Mouse (Mus musculus) C2C12 (cell line): ENCODE measurements around the gene Jazf1. TPM values are rescaled to one million over a fixed set of nuclear protein-coding genes. Genes with fewer than 3 reads are reported as not detected.

Source experiments
- H3K27me3 ChIP-seq: one replicate; pipeline ENCODE4 v1.6.1; 2011; ENCODE audit not compliant: control insufficient read depth, insufficient read depth, insufficient read length
- H3K36me3 ChIP-seq: one replicate; pipeline ENCODE4 v1.6.1; 2011; ENCODE audit not compliant: control insufficient read depth, insufficient read depth
- H3K4me3 ChIP-seq: one replicate; pipeline ENCODE4 v1.5.1; 2011; ENCODE audit warnings: mild to moderate bottlenecking, control low read depth; ENCODE audit not compliant: poor library complexity, insufficient read depth, severe bottlenecking
- H3K79me2 ChIP-seq: one replicate; pipeline ENCODE4 v1.6.1; 2011; ENCODE audit not compliant: control insufficient read depth, insufficient read depth
- H3K79me3 ChIP-seq: one replicate; pipeline ENCODE4 v1.6.1; 2011; ENCODE audit warnings: low read depth, control low read depth
- H3ac ChIP-seq: one replicate; pipeline ENCODE3; 2011; ENCODE audit warnings: low read depth; ENCODE audit not compliant: control insufficient read depth, insufficient read length
- CEBPB ChIP-seq: IDR thresholded peaks from one replicate; pipeline ENCODE4 v1.6.1; 2011; ENCODE audit warnings: low read depth, mild to moderate bottlenecking, control low read depth, moderate library complexity
- CTCF ChIP-seq: IDR thresholded peaks from one replicate; pipeline ENCODE4 v1.5.1; 2011; ENCODE audit not compliant: control insufficient read depth, insufficient read depth, insufficient read length
- FOSL1 ChIP-seq: IDR thresholded peaks from one replicate; pipeline ENCODE4 v1.8.0; 2011; ENCODE audit warnings: mild to moderate bottlenecking, low read length; ENCODE audit not compliant: poor library complexity, insufficient read depth, severe bottlenecking
- MAX ChIP-seq: IDR thresholded peaks from one replicate; pipeline ENCODE4 v1.6.1; 2011; ENCODE audit warnings: mild to moderate bottlenecking, control low read depth
- MYOD1 ChIP-seq: IDR thresholded peaks from one replicate; pipeline ENCODE4 v1.6.1; 2011; ENCODE audit warnings: low read depth; ENCODE audit not compliant: control insufficient read depth, insufficient read length
- MYOG ChIP-seq: IDR thresholded peaks from one replicate; pipeline ENCODE4 v1.6.1; 2011; ENCODE audit not compliant: control insufficient read depth, insufficient read length; ENCODE audit errors: extremely low read depth
- USF1 ChIP-seq: IDR thresholded peaks from one replicate; pipeline ENCODE4 v1.6.1; 2011; ENCODE audit warnings: low read depth, mild to moderate bottlenecking, control low read depth, moderate library complexity
- polyA plus RNA-seq: library from polyadenylated mRNA; unstranded; fragments of >200 nt; fragmentation: generic; extraction: Trizol; gene quantifications from one replicate; pipeline ENCODE4 v1.2.1, GENCODE M21; 2012; ENCODE audit warnings: missing spikeins

The Jazf1 gene
- polyA plus RNA-seq, 1 experiment = not detected

DNA sequence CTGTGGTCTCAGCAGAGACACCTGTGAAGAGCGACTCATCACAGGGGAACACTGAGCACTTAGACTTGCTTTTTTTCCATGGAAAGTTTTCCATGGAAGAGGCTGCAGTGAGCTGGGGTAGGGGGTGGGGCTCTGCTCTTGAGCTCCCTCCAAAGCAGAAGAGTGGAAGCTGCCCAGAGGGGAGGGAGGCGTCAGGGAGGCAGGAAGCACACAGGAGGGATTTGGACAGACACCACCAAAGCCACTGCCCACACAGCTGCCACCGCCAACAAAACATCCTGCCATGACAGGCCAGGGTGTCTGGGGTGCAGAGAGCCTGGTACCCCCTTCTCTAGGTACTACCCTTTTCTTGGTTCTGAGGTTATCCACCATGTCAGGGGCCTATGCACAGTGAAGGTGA is 293.1 kb downstream of the Jazf1 start:
- no peak for TF ChIP-seq USF1
- TF ChIP-seq CEBPB = no peak
- no peak for TF ChIP-seq MYOD1
- TF ChIP-seq MAX = no peak
- TF ChIP-seq FOSL1 = no peak
- no peaks in the 10 kb centered on the region for H3K27me3 ChIP-seq
- H3K79me2 ChIP-seq = no peaks in the 10 kb centered on the region
- no peak overlapping the region for H3K4me3 ChIP-seq
- H3K79me3 ChIP-seq = no peaks in the 10 kb centered on the region
- H3K36me3 ChIP-seq = peaks cover 3% of the 10 kb centered on the region
- no peak overlapping the region for H3ac ChIP-seq

DNA sequence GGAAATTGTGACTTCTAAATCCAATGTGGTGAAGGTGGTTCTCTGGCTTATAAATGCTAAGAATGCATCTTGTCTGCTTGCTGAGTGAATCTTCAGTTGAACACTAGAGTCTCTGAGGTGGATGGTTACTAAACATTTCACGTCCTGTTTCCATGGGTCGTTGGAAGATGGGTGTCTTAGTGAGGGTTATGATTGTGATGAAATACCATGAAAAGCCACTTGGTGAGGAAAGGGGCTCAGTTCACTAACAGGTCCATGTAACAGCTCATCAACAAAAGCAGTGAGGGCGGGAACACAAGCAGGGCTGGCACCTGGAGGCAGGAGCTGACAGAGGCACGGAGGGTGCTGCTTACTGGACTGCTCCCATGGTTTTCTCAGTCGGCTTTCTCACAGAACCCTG is 295.3 kb downstream of the Jazf1 start:
- no peak overlapping the region for H3K4me3 ChIP-seq
- TF ChIP-seq CTCF = no peak
- TF ChIP-seq MAX = no peak
- no peak for TF ChIP-seq FOSL1
- TF ChIP-seq MYOG = no peak
- TF ChIP-seq MYOD1 = no peak
- no peak for TF ChIP-seq CEBPB
- no peak for TF ChIP-seq USF1
- no peaks in the 10 kb centered on the region for H3K79me3 ChIP-seq
- no peak overlapping the region for H3ac ChIP-seq
- no peaks in the 10 kb centered on the region for H3K79me2 ChIP-seq
- H3K27me3 ChIP-seq = no peaks in the 10 kb centered on the region
- peaks cover 19% of the 10 kb centered on the region for H3K36me3 ChIP-seq

DNA sequence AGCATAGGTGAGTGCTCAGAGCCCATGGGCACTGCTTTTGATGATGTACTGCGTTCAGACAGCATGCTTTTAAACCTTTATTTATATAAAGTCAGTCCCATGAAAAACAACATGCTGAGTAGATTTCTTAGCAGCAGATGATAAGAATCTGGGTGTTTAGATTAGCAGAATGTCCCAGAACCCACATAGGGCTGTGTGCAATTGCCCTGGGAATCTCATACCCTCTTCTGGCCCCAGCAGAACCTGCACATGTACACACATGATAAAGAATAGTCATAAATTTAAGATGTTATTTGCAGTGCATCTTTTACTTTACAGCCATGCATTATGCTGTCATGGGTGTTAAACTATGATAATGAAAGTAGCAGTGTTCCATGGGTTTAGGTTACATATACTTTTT is 297.6 kb downstream of the Jazf1 start:
- no peak for TF ChIP-seq MYOG
- no peak for TF ChIP-seq FOSL1
- TF ChIP-seq CTCF = no peak
- TF ChIP-seq USF1 = no peak
- TF ChIP-seq MYOD1 = no peak
- TF ChIP-seq MAX = no peak
- no peak for TF ChIP-seq CEBPB
- Histone ChIP-seq H3K79me2 (no peaks in the 10 kb centered on the region), H3K4me3 (no peak overlapping the region), H3K36me3 (peaks cover 43% of the 10 kb centered on the region), H3K27me3 (no peaks in the 10 kb centered on the region), H3ac (no peak overlapping the region), H3K79me3 (no peaks in the 10 kb centered on the region)

DNA sequence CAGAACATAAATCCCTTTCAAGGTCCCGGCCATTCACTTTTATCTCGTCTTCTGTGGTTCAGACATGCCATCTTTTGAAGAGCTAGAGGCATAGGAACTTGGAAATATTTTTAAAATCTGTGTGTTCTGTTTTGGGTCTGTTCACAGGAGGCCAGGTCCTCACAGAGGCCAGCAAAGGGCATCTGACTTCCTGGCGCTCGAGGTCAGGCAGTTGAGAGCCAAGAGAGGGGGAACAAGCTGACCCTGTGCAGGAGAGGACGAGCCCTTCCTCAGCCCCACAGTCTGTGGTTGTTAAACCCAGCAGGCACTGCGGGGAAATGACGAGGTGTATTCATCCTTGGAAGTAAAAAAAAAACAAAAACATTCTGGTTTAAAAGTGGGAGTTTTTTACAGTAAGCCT is 303.2 kb downstream of the Jazf1 start:
- Histone ChIP-seq H3K27me3 (no peaks in the 10 kb centered on the region), H3K79me2 (no peaks in the 10 kb centered on the region), H3K4me3 (no peak overlapping the region), H3K36me3 (peaks cover 59% of the 10 kb centered on the region), H3ac (no peak overlapping the region), H3K79me3 (no peaks in the 10 kb centered on the region)
- no peak for TF ChIP-seq MAX
- TF ChIP-seq MYOD1 = no peak
- no peak for TF ChIP-seq MYOG
- no peak for TF ChIP-seq CTCF
- TF ChIP-seq FOSL1 = no peak
- TF ChIP-seq USF1 = no peak
- TF ChIP-seq CEBPB = no peak

DNA sequence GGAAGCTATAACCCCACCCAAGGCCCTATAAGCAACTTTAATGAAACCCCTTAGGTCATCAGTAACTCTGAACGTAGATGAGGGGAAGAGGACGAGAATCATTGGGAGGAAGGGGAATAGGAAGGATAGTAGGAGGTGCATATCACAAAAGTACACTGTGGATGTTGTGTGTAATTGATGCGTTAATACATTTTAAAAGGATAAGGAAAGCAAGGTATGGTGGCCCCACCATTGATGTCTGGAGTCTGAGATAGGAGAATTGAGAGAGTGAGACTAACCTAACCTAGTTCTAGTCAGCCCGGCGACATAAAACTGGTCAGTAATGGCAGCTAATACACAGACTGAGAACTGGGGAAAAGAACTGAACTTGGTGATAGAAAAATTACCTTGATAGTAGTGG is 315.6 kb downstream of the Jazf1 start:
- no peak overlapping the region for H3ac ChIP-seq
- no peaks in the 10 kb centered on the region for H3K79me3 ChIP-seq
- TF ChIP-seq CEBPB = no peak
- no peak for TF ChIP-seq USF1
- no peaks in the 10 kb centered on the region for H3K79me2 ChIP-seq
- H3K27me3 ChIP-seq = no peaks in the 10 kb centered on the region
- H3K4me3 ChIP-seq = no peak overlapping the region
- H3K36me3 ChIP-seq = peaks cover 35% of the 10 kb centered on the region

DNA sequence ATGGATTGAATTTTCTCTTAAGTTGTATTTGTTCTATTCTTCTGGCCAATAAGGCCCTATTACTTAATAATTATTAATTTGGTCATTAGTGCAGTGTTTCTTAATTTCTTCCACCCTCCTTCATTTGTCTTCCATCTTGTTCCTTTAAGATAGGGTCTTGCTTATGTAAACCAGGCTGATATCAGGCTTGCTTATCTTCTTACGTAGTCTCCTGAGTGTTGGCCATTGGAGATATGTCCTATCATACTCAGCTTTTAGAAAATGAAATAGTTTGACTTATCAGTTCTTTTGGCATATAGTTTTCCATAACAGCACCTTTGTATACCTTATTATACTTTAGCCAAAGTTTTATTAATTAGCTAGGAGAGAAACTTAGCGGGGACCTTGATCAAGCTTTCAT is 333.8 kb downstream of the Jazf1 start:
- Histone ChIP-seq H3ac (no peak overlapping the region), H3K79me2 (no peaks in the 10 kb centered on the region), H3K4me3 (no peak overlapping the region), H3K27me3 (no peaks in the 10 kb centered on the region), H3K79me3 (no peaks in the 10 kb centered on the region), H3K36me3 (peaks cover 52% of the 10 kb centered on the region)
- TF ChIP-seq CTCF = no peak
- TF ChIP-seq MYOG = no peak

DNA sequence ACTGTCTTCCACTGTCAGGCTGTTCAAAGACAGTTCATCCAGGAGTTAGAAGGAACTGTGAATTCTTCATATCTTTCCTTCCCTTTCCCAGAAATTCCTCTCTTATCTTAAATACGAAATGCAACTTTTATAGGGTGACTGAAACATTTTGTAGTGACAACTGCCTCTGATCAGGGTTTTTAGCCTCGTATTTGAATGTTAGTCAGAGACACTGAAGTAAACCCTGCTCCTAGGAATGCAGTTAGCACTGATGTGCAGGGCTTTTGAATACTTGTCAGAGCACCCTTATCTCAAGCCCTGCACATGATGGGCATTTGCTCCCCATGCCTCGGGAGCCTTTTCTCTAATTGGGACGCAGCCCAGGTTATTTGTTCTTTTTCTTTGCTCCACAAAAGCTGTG is 338.1 kb downstream of the Jazf1 start:
- Histone ChIP-seq H3K4me3 (no peak overlapping the region), H3ac (no peak overlapping the region), H3K79me3 (peaks cover 3% of the 10 kb centered on the region), H3K36me3 (peaks cover 58% of the 10 kb centered on the region), H3K27me3 (no peaks in the 10 kb centered on the region), H3K79me2 (no peaks in the 10 kb centered on the region)
- TF ChIP-seq FOSL1 (no peak), MYOD1 (no peak), CTCF (no peak), USF1 (no peak), CEBPB (no peak), MAX (no peak), MYOG (no peak)
